Mouse (Mus musculus) MEL (cell line): ENCODE results near the gene Nrxn2.

Experiments used
- CHD1 ChIP-seq: IDR thresholded peaks from 2 replicates; pipeline ENCODE4 v1.6.1; 2012; ENCODE audit warnings: low read depth, mild to moderate bottlenecking, inconsistent platforms, low read length, improper control_type of control experiment
- CTCF ChIP-seq, 3 experiments: IDR thresholded peaks in 2 of 3; conservative IDR thresholded peaks in 1 of 3; 2 replicates each; pipeline ENCODE4 v1.5.1; 2011 to 2012; ENCODE audit warnings: low read length in 3 of 3, low read depth in 2 of 3, mild to moderate bottlenecking in 2 of 3, improper control_type of control experiment in 1 of 3, inconsistent platforms in 1 of 3, mixed read lengths in 1 of 3, moderate library complexity in 1 of 3; ENCODE audit not compliant: control insufficient read depth in 1 of 3, insufficient read depth in 1 of 3, poor library complexity in 1 of 3, severe bottlenecking in 1 of 3
- EP300 ChIP-seq, 2 experiments: IDR thresholded peaks; 2 replicates each; pipeline ENCODE4 v1.6.1; 2011; ENCODE audit warnings: improper control_type of control experiment in 2 of 2, low read length in 2 of 2, low read depth in 1 of 2, mild to moderate bottlenecking in 1 of 2
- GATA1 ChIP-seq: IDR thresholded peaks from 2 replicates; pipeline ENCODE4 v1.6.1; 2011; ENCODE audit warnings: low read depth, low read length, improper control_type of control experiment
- MAX ChIP-seq: IDR thresholded peaks from 2 replicates; pipeline ENCODE4 v1.6.1; 2011; ENCODE audit warnings: low read length, improper control_type of control experiment
- MEF2A ChIP-seq: IDR thresholded peaks from 2 replicates; pipeline ENCODE4 v1.6.1; 2014; ENCODE audit warnings: low read depth, mild to moderate bottlenecking, inconsistent platforms, low read length, improper control_type of control experiment; ENCODE audit not compliant: poor library complexity, insufficient replicate concordance, severe bottlenecking; ENCODE audit errors: extremely low read depth
- POLR2A ChIP-seq, 2 experiments: IDR thresholded peaks; 2 replicates each; pipeline ENCODE4 v1.6.1; 2011 to 2012; ENCODE audit warnings: low read length in 2 of 2, mild to moderate bottlenecking in 2 of 2, control low read depth in 1 of 2, improper control_type of control experiment in 1 of 2, low read depth in 1 of 2, moderate library complexity in 1 of 2; ENCODE audit not compliant: control insufficient read depth in 1 of 2, insufficient read depth in 1 of 2, poor library complexity in 1 of 2
- POLR2AphosphoS2 ChIP-seq: IDR thresholded peaks from 2 replicates; pipeline ENCODE4 v1.6.1; 2011; ENCODE audit warnings: low read length, improper control_type of control experiment
- RCOR1 ChIP-seq: IDR thresholded peaks from 2 replicates; pipeline ENCODE4 v1.6.1; 2012; ENCODE audit warnings: low read depth, mild to moderate bottlenecking, inconsistent platforms, low read length, improper control_type of control experiment
- TBP ChIP-seq: IDR thresholded peaks from 2 replicates; pipeline ENCODE4 v1.8.0; 2011; ENCODE audit warnings: low read depth, low read length, improper control_type of control experiment
- UBTF ChIP-seq: IDR thresholded peaks from 2 replicates; pipeline ENCODE4 v1.6.1; 2012; ENCODE audit warnings: low read depth, mild to moderate bottlenecking, inconsistent platforms, low read length, improper control_type of control experiment, moderate library complexity, borderline replicate concordance; ENCODE audit not compliant: insufficient read depth
- USF1 ChIP-seq: IDR thresholded peaks from 2 replicates; pipeline ENCODE4 v1.6.1; 2014; ENCODE audit warnings: low read depth, mild to moderate bottlenecking, inconsistent platforms, low read length, improper control_type of control experiment, moderate library complexity
- ZMIZ1 ChIP-seq: IDR thresholded peaks from 2 replicates; pipeline ENCODE4 v1.6.1; 2012; ENCODE audit warnings: low read depth, mild to moderate bottlenecking, inconsistent platforms, low read length, improper control_type of control experiment, moderate library complexity
- ZNF384 ChIP-seq: IDR thresholded peaks from 2 replicates; pipeline ENCODE4 v1.6.1; 2012; ENCODE audit warnings: low read depth, mild to moderate bottlenecking, inconsistent platforms, low read length, improper control_type of control experiment

DNA sequence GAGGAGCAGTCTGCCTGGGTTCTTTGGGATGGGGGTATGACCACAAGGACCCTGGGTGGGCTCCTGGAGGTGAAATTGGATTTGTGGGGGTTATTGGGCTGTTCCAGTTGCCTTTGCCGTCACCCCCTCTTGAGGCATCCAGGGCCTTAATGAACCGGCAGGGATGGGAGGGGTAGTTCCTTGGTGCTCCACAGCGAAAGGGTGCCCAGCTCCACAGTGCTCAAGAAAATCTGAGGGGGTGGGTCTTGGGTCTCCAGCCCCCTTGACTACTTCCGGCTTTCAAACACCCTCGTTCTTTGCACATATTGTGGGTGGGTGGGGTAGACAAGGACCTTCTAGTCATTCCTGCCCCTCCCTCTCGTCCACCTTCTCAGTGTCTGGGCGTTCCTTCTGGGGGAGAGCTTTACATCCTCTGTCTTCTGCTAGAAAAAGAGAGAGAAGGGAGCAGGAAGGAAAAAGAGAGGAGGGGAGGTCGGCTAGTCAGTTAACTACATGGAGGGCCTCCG, 1.3 kb downstream of the Nrxn2 start:
- TF ChIP-seq EP300 (IDR thresholded peaks at IDR 0.05; ENCODE audit: low read depth in 1 of 2, low read length in 2 of 2) (no peak), POLR2A (IDR thresholded peaks at IDR 0.05; ENCODE audit: control insufficient read depth in 1 of 2, insufficient read depth in 1 of 2, low read depth in 1 of 2, low read length in 2 of 2, poor library complexity in 1 of 2) (no peak), USF1 (no peak), ZNF384 (no peak), TBP (no peak), RCOR1 (no peak), UBTF (no peak), CTCF (IDR thresholded peaks at IDR 0.05 in 2 of 3, conservative IDR thresholded peaks at IDR 0.05 in 1 of 3; ENCODE audit: control insufficient read depth in 1 of 3, insufficient read depth in 1 of 3, low read depth in 2 of 3, low read length in 3 of 3, poor library complexity in 1 of 3, severe bottlenecking in 1 of 3) (no peak), POLR2AphosphoS2 (no peak), ZMIZ1 (no peak), MEF2A (no peak), MAX (no peak), CHD1 (no peak), GATA1 (no peak)
